Mouse (Mus musculus) heart, postnatal 0 days (tissue): ENCODE results near the gene Fgf22.

ENCODE experiments used
- CTCF ChIP-seq: IDR thresholded peaks from 2 replicates; pipeline ENCODE4 v1.5.1; 2016; ENCODE audit warnings: antibody characterized with exemption, control low read depth, low read depth
- EP300 ChIP-seq: IDR thresholded peaks from 2 replicates; pipeline ENCODE4 v1.6.1; 2016; ENCODE audit warnings: antibody characterized with exemption, low read depth

- TF ChIP-seq CTCF (no peak), EP300 (no peak)
Measured at GRCm38 (mm10) chr10:79767372-79768244, 12.7 kb downstream of the Fgf22 start.
